Mouse (Mus musculus) neural tube, embryonic 11.5 days (tissue): Measurements from ENCODE around the gene Cse1l. TPM values are rescaled to one million over a fixed set of nuclear protein-coding genes. Genes with fewer than 3 reads are reported as not detected.

Experiments
- ATAC-seq: fragments of 200-750 bp; cut with Nextera tagmentation; 2 replicates; pipeline ENCODE4 v1.8.0; 2017; ENCODE audit warnings: moderate number of reproducible peaks, mild to moderate bottlenecking, moderate TSS enrichment, moderate library complexity; ENCODE audit not compliant: insufficient read depth, low FRiP score, low TSS enrichment
- DNase-seq: peaks from one replicate; pipeline ENCODE4 v3.0.0-alpha.2; 2015; ENCODE audit warnings: low spot score
- H3K27ac ChIP-seq: fragments of 300-500 bp; sonication (generic); 2 replicates; pipeline ENCODE4 v1.5.1; 2014; ENCODE audit warnings: low read depth, mild to moderate bottlenecking, low read length
- H3K27me3 ChIP-seq: fragments of 300-500 bp; sonication (generic); 2 replicates; pipeline ENCODE4 v1.6.1; 2014; ENCODE audit warnings: mild to moderate bottlenecking, low read length, mixed read lengths; ENCODE audit not compliant: control insufficient read depth, insufficient read depth
- H3K36me3 ChIP-seq: fragments of 300-500 bp; sonication (generic); 2 replicates; pipeline ENCODE4 v1.6.1; 2014; ENCODE audit warnings: mild to moderate bottlenecking, low read length, moderate library complexity, mixed read lengths; ENCODE audit not compliant: control insufficient read depth, insufficient read depth
- H3K4me1 ChIP-seq: fragments of 300-500 bp; sonication (generic); 2 replicates; pipeline ENCODE4 v1.6.1; 2014; ENCODE audit warnings: low read length, mixed read lengths; ENCODE audit not compliant: control insufficient read depth, insufficient read depth
- H3K4me2 ChIP-seq: fragments of 300-500 bp; sonication (generic); 2 replicates; pipeline ENCODE4 v1.6.1; 2014; ENCODE audit warnings: low read depth, mild to moderate bottlenecking, moderate library complexity
- H3K4me3 ChIP-seq: fragments of 300-500 bp; sonication (generic); 2 replicates; pipeline ENCODE4 v1.5.1; 2014; ENCODE audit warnings: low read depth, low read length
- H3K9ac ChIP-seq: fragments of 300-500 bp; sonication (generic); 2 replicates; pipeline ENCODE4 v1.6.1; 2014; ENCODE audit warnings: mild to moderate bottlenecking, low read length
- H3K9me3 ChIP-seq: fragments of 300-500 bp; sonication (generic); 2 replicates; pipeline ENCODE4 v1.6.1; 2016; ENCODE audit warnings: low read length; ENCODE audit not compliant: control insufficient read depth
- WGBS: fragments of 180-500 bp; shearing (Covaris S2); extraction: QIAGEN DNeasy Blood & Tissue Kit; methylation state at CpG from one replicate; pipeline ENCODE4 v1.1.7; 2014; 5-methylcytosine and 5-hydroxymethylcytosine counted together
- polyA plus RNA-seq: library from polyadenylated mRNA; unstranded; fragments of >200 nt; fragmentation: Nextera tagmentation; extraction: Ambion mirVana; gene quantifications from 2 replicates; pipeline ENCODE4 v1.2.1, GENCODE M21; 2014

Cse1l gene
- polyA plus RNA-seq: 200 and 202 TPM in 2 replicates

GRCm38 (mm10) chr2:166905711-166906522 lies at the start of gene Cse1l:
Cse1l (plus strand) TSS chr2:166906040.
- Histone ChIP-seq H3K27ac (peak within 1 kb of the TSS; percentile 91), H3K9me3 (no peaks in the 10 kb centered on the region), H3K9ac (peak within 1 kb of the TSS; percentile 90), H3K36me3 (peaks cover 2% of the 10 kb centered on the region; the same call in 1 of the 2 replicates), H3K27me3 (no peaks in the 10 kb centered on the region), H3K4me3 (peak within 1 kb of the TSS; percentile 77), H3K4me2 (peak within 1 kb of the TSS; percentile 79), H3K4me1 (peaks cover 7% of the 10 kb centered on the region; the same call in 1 of the 2 replicates)
- DNase-seq: peak; percentile 98
- ATAC-seq: peak; percentile 94
- under 1% methylated on average over 79 of the region's 80 CpGs for WGBS

GRCm38 (mm10) chr2:166856366-166856765 lies 49.5 kb upstream of the Cse1l start:
- no peak for ATAC-seq

GRCm38 (mm10) chr2:166857118-166857517 lies 48.7 kb upstream of the Cse1l start:
- no peak overlapping the region for H3K27ac ChIP-seq
- no peaks in the 10 kb centered on the region for H3K4me1 ChIP-seq
- H3K4me3 ChIP-seq: no peak overlapping the region
- no peak for DNase-seq
- no peaks in the 10 kb centered on the region for H3K27me3 ChIP-seq
- H3K9ac ChIP-seq: no peak overlapping the region
- H3K4me2 ChIP-seq: no peak overlapping the region
- ATAC-seq: no peak
- H3K36me3 ChIP-seq: peaks cover 6% of the 10 kb centered on the region
- WGBS: 82% methylated on average over 2 of the region's 2 CpGs
- H3K9me3 ChIP-seq: no peaks in the 10 kb centered on the region; the same call in 1 of the 2 replicates

More at GRCm38 (mm10) chr2:166856366-166856765, 49.5 kb upstream of the Cse1l start:
- no peak overlapping the region for H3K9ac ChIP-seq
- H3K4me1 ChIP-seq: no peaks in the 10 kb centered on the region
- H3K4me3 ChIP-seq: no peak overlapping the region
- H3K27me3 ChIP-seq: no peaks in the 10 kb centered on the region
- DNase-seq: no peak
- no peaks in the 10 kb centered on the region; the same call in 1 of the 2 replicates for H3K9me3 ChIP-seq
- H3K36me3 ChIP-seq: peaks cover 9% of the 10 kb centered on the region
- 89% methylated on average over 6 of the region's 6 CpGs for WGBS
- H3K4me2 ChIP-seq: no peak overlapping the region
- no peak overlapping the region for H3K27ac ChIP-seq

- Histone ChIP-seq H3K9me3 (no peaks in the 10 kb centered on the region), H3K4me1 (no peaks in the 10 kb centered on the region), H3K27me3 (no peaks in the 10 kb centered on the region), H3K4me3 (no peak overlapping the region), H3K9ac (no peak overlapping the region), H3K36me3 (peaks cover 2% of the 10 kb centered on the region), H3K4me2 (no peak overlapping the region), H3K27ac (no peak overlapping the region)
- WGBS: 89% methylated on average over 7 of the region's 7 CpGs
- DNase-seq (no peak), ATAC-seq (no peak)
Observed at GRCm38 (mm10) chr2:166859214-166859613, 46.6 kb upstream of the Cse1l start.

GRCm38 (mm10) chr2:166862505-166862904 lies 43.3 kb upstream of the Cse1l start:
- H3K4me1 ChIP-seq: no peaks in the 10 kb centered on the region
- no peaks in the 10 kb centered on the region; the same call in 1 of the 2 replicates for H3K36me3 ChIP-seq
- no peaks in the 10 kb centered on the region for H3K9me3 ChIP-seq
- H3K27me3 ChIP-seq: no peaks in the 10 kb centered on the region
- H3K4me2 ChIP-seq: no peak overlapping the region
- ATAC-seq (no peak), DNase-seq (no peak)
- H3K9ac ChIP-seq: no peak overlapping the region
- 78% methylated on average over 3 of the region's 3 CpGs for WGBS
- H3K27ac ChIP-seq: no peak overlapping the region
- H3K4me3 ChIP-seq: no peak overlapping the region

- no peak overlapping the region for H3K4me2 ChIP-seq
- H3K4me1 ChIP-seq: no peaks in the 10 kb centered on the region
- H3K27ac ChIP-seq: no peak overlapping the region
- WGBS: 89% methylated on average over 10 of the region's 10 CpGs
- H3K36me3 ChIP-seq: no peaks in the 10 kb centered on the region; the same call in 1 of the 2 replicates
- H3K9ac ChIP-seq: no peak overlapping the region
- H3K4me3 ChIP-seq: no peak overlapping the region
- H3K9me3 ChIP-seq: no peaks in the 10 kb centered on the region
- no peak for ATAC-seq
- DNase-seq: no peak
- no peaks in the 10 kb centered on the region for H3K27me3 ChIP-seq
Observed at GRCm38 (mm10) chr2:166865476-166865875, 40.4 kb upstream of the Cse1l start.

GRCm38 (mm10) chr2:166870271-166870865 lies 35.5 kb upstream of the Cse1l start:
- no peaks in the 10 kb centered on the region for H3K9me3 ChIP-seq
- H3K36me3 ChIP-seq: peaks cover 4% of the 10 kb centered on the region
- no peak overlapping the region for H3K4me2 ChIP-seq
- WGBS: 86% methylated on average over 20 of the region's 20 CpGs
- H3K27me3 ChIP-seq: no peaks in the 10 kb centered on the region
- no peaks in the 10 kb centered on the region for H3K4me1 ChIP-seq
- H3K27ac ChIP-seq: no peak overlapping the region
- no peak for DNase-seq
- H3K9ac ChIP-seq: no peak overlapping the region
- ATAC-seq: no peak
- no peak overlapping the region for H3K4me3 ChIP-seq

- WGBS: 92% methylated on average over 10 of the region's 10 CpGs
- Histone ChIP-seq H3K9me3 (no peaks in the 10 kb centered on the region), H3K4me1 (no peaks in the 10 kb centered on the region), H3K27me3 (no peaks in the 10 kb centered on the region), H3K4me2 (no peak overlapping the region), H3K36me3 (peaks cover 4% of the 10 kb centered on the region), H3K9ac (no peak overlapping the region), H3K4me3 (no peak overlapping the region), H3K27ac (no peak overlapping the region)
- ATAC-seq (no peak), DNase-seq (no peak)
Observed at GRCm38 (mm10) chr2:166870899-166871298, 34.9 kb upstream of the Cse1l start.
